Mouse (Mus musculus): ENCODE data around the gene Cry1.

DNA sequence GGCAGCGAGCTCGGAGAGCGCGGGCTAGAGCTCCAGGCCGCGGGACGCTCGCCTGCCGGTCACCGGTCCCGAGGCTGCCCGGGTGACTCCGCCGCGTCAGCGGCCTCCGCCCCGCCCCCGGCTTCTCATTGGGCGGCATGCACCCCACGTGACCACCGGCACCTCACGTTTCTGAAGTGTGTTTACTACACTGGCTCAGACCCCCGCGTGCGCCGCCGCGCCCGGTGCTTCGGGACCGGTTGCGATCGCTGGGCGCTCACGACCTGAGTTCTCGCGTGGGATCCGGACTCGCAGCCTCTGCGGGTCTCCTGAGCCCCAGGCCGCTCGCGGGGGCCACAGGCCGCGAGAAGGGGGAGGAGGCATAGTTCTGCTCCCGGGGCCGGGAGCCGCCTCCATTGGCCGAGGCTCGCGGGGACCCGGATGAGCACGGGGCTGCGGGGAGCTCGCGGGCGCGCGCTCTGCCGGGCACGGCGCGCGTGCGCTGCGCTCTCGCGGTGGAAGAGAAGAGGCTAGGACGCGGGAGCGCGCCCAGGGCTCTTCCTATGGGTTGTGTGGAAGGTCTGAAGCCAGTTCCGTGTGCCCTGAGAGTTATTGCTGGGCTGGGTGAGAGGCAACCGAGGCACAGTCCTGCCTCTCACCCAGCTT, at the start of gene Cry1:
- no peak for TF ChIP-seq EP300 (optimal IDR thresholded peaks at IDR 0.05)
- no peak for TF ChIP-seq CTCF (IDR thresholded peaks at IDR 0.05; ENCODE audit: low read depth)
